Mouse (Mus musculus): ENCODE data around the gene Ttbk1. TPM values are rescaled to one million over a fixed set of nuclear protein-coding genes. Genes with fewer than 3 reads are reported as not detected.
"Not testable (repeated sequence)": the region's sequence is repeated elsewhere in the genome, so short reads cannot be mapped to it uniquely, and the experiment has no call there.

The Ttbk1 gene
- total RNA-seq (2021) = under 1 TPM; 0.40 to 0.48 TPM

DNA sequence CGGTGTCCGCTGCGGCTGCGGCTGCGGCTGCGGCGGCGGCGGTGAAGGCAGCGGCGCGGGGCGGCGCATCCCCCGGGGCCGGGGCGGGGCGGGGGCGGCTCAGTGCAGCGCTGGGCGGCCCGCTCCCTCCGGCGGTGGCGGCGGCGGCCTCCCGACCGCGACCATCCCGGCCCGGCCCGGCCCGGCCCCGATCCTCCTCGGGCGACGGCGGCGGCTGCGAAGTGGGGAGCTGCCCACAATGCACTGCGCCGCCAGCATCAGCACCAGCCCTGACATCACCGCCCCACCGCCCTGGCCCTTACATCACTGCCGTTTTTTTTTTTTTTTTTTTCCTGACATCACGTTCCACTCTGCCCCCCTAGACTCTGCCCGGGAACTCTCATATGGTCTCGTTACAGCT lies at the start of gene Ttbk1:
Gene Ttbk1 (minus strand): TSS at position 245 of the 400 bp plus-strand sequence.
- intact Hi-C loops (cut with DNase I) = no loop called here
- DNase-seq = no peak

DNA sequence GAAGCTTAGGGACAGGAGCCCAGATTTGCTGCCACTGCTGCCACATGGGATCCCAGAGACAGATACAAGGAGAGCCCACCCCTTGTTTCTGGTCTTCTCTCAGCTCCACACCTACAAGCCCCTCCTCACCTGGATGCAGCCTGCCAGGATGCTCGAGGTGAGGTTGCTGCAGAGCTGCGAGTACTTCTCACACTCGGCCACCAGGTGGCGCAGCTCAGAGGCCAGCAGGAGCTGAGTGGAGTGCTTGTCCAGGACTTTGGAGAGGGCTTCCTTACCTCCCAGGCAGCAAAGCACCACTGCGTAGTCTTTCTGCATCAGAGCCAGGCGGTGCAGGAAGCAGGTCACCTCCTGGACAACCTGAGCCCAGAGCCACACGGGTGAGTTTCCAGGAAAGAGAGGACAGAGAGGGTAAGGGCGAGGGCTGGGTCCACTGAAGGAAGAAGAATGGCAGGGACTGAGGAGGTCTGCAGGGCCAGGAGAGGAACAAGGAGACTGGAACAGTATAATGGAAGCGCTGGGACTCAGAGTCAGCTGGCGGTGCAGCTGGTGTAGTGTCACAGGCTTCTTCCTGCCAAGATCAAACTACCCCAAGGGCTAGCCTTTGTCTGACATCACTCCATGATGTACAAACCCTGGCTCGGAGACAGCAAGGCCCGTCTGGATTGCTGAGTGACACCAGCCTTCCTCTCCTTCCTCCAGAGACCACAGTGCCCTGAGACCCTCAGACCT lies 38.3 kb upstream of the Ttbk1 start:
- peak; percentile 82 to 88 for DNase-seq
- intact Hi-C loops (cut with DNase I) = loop anchor here (1.0 to 5.0 kb wide), 3 partner anchors 64 to 192 kb away; no protein-coding TSS in a partner anchor

DNA sequence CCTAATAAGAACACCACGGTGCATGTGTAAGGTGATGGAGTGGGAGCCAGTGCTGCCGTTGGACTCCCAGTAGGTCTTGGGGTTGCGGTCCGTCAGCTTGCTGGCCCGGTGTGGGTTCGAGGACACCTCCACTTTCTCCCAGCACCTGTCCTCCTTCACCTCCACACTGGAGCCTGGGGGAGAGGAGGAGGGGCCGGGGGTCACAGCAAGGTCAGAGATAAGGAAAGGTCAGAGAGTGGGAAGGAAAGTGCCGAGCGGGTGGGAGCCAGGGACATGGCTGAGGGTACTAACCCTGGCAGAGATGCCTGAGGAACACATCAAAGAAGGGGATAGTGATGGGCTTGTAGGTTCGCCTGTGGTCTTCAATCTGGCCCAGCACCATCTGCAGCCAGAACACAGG lies 37.6 kb upstream of the Ttbk1 start:
- intact Hi-C loops (cut with DNase I) = loop anchor here (1.0 to 5.0 kb wide), 3 partner anchors 64 to 192 kb away; no protein-coding TSS in a partner anchor
- no peak for DNase-seq

DNA sequence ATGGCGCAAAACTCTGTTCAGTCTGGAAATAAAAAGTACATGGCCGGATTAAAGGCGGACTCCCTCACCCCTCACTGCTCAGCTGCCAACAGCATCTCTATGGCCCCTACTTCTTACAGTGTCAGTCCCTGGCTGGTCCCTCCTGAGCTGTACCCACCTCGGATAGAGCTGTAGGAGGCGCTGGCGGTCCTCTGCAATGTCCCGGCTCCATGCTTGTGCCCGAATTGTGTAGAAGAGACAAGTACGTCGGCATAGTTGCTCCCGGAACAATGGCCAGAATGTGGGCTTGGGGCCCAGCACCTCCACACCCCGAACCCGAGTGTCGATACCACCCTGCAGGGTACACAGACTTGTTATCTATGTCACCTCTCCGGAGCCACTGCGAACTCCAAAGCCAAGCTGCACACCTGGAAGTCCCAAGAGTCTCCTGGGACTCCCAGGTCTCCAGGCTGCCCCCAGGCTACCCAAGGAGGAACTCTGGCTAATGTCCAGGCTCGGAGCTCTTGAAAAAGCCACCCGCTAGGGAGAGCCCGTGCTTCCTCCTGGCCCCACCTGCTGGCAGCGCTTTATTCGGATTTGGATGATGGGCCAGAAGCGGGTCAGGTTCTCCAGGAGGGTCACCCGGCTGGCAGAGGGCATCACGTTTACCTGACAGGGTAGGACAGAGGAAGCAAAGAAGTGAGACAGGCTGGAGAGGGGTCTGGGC lies 34.6 kb upstream of the Ttbk1 start:
- intact Hi-C loops (cut with DNase I) = loop anchor here (5.0 kb wide), 1 partner anchor 205 kb away; the partner anchor contains the start of gene Gnmt

DNA sequence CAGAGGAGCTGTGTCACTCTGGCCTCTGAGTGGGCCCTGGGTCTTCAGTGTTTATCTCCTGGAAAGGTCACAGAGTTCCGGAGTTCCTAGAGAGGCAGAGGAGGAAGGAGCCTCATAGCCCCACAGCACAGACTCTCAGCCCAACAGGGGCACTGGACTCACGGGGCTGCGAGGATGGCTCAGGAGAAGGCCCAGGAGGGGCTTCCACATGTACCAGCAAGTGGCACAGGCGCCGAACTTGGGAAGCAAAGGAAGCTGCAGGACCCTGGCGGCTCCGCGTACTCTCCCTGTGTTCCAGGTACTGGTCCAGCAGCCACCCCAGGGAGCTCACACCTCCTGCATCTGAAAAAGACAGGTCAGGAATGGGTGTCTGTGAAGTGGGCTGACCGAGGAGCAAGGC lies 33.7 kb upstream of the Ttbk1 start:
- DNase-seq = no peak
- intact Hi-C loops (cut with DNase I) = loop anchor here (5.0 kb wide), 1 partner anchor 206 kb away; the partner anchor contains the start of gene Gnmt

More for the DNA sequence above, 34.6 kb upstream of the Ttbk1 start:
- DNase-seq = no peak

DNA sequence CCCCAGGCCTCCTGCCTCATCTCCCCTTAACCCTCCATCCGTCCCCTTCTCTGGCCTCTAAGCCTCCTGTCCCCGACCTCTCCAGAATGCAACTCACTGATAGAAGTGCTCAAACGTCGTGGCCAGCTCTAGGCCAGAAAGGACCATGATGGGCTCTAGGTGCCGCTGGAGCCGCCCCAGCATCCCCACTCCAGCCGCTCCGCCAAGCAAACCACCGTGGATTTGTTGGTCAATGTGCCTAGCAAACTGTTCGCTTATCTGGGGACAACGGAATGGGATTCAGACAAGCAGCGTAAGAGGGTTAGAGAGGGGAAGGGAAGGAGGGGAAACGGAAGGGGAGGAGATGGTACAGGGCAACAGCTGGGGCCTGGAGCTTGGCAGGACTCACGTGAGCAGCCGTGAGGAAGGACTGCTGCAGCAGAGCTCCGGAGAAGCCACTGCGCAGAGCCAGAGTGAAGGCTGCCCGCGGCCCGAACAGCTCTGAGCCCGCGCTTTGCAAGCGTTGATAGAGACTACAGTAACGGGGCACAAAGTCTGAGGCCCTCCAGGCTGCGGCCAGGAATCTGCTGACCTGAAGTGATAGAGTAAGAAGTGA lies 33.0 kb upstream of the Ttbk1 start:
- no peak for DNase-seq
- intact Hi-C loops (cut with DNase I) = loop anchor here (5.0 kb wide), 1 partner anchor 207 kb away; the partner anchor contains the start of gene Gnmt

DNA sequence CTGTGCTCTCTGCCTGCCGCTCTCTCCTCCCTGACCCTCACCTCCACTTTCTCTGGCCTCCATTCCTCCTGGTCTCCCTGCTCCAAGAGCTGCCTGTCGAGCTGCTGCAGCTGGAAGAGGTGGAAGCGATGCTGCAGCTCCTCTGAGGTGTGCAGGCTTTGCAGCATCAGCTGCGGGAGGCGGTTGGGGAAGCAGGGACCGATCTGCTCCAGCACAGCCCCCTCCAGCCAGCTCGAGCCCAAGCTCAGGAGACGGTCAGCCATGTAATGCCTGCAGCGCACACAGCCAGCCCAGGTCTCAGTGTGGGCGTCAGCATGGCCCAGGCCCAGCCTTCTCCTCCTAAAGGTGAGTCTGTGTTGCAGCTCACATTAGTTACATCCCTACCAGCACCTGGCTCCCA lies 32.5 kb upstream of the Ttbk1 start:
- intact Hi-C loops (cut with DNase I) = loop anchor here (5.0 kb wide), 1 partner anchor 207 kb away; the partner anchor contains the start of gene Gnmt
- DNase-seq = no peak

DNA sequence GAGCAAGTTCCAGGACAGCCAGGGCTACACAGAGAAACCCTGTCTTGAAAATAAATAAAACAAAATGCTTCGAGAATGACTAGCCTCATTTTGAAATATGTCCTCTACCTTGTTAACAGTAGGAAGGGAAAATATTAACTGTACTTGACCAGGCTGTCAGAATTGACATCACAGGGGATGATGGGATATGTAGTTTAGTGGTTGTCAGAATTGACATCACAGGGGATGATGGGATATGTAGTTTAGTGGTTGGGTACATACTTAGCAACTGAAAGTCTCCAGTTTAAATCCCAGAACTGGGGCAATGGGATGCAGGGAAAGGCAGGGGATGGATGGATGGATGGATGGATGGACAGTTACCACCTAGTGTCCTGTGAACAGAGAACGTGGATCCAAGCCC lies 25.9 kb upstream of the Ttbk1 start:
- DNase-seq = no peak
- intact Hi-C loops (cut with DNase I) = no loop called here

DNA sequence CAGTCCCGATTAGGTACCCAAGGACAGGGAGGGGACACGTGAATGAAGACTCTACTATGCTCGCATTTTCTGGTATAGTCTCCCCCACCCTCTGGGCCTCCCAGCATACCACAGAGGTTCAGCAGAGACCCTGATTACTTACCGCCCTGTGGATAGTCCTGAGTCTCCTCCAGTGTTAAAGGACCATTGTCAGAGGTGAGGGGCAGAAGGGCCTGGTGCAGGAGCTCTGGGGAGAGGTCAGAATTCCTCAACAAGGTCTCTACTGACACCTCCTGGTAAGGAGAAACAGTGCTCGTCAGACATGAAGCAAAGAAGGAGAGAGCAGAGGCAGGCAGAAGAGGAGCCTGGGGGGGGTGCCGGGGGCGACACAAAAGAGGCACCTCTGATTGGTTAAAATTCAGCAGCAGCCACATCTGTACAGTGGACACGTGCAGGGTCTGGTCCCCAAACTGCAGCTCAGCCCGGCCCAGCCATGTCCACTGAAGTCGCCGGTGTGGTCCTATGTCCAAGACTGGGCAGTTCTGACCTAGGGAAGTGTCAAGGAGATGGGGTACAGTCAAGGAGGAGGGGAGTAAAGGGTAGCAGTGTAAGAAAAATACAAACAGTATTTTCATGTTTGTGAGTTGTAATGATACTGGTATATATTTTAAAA lies 23.7 kb upstream of the Ttbk1 start:
- intact Hi-C loops (cut with DNase I) = loop anchor here (1.0 kb wide), 1 partner anchor 75 kb away; no protein-coding TSS in a partner anchor
- peak; percentile 38 to 59 for DNase-seq

DNA sequence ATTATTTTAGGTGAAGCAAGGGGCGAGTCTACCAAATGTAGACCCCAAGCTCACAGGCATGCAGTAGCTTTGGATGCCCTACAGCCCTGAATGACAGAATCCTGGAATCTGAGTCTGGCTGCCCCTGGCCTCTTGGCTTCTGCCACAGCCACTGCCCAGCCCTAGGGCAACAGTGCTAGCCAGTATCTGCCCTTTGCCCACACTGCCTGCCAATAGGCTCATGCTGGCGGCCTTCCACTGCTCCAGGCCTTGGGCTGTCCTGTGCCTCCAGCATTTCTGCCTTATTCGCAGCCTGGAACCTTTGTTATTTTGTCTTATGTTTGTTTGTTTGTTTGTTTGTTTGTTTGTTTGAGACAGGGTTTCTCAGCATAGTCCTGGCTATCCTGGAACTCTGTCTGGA lies 18.1 kb upstream of the Ttbk1 start:
- intact Hi-C loops (cut with DNase I) = no loop called here
- DNase-seq = no peak

DNA sequence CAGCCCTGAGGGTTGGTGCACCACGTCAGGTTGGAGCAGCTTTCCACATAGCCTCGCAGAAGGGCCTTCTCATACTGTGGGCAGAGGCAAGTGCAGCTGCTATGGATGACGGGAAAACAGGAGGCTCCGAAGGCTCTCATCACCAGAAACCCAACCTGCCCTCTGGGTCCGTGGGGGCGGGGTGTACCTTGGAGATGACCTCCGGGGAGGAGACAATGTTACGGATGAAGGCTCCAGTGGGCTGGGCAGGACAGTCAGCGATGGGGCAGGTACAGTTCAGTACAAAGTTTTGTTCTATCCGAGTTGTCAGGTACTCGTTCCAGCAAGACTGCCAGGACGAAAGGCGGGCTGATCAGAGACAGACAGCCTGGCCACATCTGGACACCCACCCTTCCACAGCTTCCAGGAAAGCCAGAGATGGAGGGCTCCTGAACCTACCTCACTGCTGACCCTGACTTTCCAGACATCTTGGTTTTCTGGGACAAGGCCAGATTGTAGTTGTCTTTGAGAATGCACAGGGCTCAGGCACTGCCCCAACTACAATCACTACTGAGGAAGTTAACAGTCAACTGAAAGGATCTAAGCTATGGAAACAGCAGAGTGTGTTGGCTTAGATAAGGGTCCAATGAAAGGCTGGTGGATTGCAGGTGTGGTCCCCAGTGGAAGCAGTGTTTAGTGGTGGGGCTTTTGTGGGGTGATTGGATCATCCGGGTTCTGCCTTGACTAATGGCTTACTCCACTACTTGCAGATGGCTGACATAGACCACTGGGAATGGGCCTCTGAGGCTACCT lies 16.6 kb upstream of the Ttbk1 start:
- intact Hi-C loops (cut with DNase I) = no loop called here
- no peak for DNase-seq

DNA sequence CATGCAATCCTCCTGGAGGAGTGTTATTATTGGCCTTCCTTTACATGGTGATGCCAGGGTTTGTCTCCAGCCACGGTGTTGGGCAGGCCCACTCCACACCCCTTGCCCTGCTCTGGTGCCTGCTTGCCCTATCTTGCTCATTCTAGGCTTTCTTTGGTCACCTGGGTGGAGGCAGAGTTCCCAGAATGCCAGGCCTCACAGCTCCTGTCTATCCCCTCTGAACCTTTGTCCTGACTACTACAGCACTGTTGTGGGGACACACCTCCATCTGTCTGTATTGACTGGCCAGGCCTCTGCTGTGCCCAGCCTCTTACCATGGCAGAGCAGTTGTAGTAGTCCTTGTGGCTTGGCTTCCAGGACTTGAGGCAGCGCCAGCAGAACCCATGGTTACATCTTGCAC lies 15.3 kb upstream of the Ttbk1 start:
- no peak for DNase-seq

DNA sequence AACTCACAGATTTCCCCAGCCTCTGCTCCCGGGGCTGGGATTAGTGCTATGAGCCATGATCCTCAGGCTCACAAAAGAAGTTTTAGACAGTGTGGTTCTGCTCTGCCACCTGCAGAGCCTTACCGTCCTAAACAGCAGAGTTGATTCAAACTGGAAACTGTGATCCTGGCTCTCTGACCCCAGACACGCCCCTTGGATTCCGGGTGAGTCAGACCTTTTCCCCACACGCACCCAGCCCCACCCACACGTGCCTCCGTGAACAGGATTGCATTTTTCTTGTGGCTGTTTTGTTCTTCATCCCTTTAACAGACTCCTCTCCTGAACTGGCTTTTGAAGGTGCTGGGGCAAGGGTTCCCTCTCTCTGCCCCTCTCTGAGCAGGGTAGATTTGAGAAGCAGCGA lies 10.5 kb upstream of the Ttbk1 start:
- no peak for DNase-seq
- intact Hi-C loops (cut with DNase I) = no loop called here

More for the DNA sequence above, 15.3 kb upstream of the Ttbk1 start:
- intact Hi-C loops (cut with DNase I) = no loop called here

DNA sequence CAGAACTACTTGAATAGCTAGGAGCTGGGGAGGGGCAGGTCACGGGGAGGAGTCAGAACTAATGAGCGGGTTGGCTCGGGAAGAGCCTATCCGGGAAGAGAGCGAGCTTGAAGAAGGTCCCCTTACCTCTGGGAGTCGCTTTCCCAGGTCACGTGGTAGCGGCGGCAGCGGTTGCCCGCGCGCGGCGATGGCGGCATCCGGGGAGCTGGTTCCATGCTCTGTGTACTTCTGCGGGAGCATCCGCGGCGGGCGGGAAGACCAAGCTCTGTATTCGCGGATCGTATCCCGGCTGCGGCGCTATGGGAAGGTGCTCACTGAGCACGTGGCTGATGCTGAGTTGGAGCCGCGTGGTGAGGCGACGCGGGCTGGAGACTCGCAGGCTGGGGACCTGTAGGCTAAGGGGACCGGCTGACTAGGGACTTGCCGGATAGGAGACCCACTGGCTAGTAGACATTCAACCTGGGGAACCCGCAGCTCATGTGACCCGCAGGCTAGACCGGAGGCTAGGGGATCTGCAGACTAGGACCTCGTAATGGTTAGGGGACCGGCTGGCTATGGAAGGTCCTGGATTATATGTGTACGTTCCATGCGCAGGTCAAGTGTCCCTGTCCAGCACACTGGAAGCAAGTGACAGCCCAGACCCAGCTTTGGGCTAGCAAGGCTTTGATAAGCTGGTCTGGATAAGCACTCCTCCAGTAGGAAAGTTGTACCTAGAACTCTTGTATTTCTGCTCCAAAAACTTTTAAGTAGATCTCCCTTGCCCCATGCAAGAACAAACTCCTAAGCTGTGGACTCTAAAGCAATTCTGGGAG lies 9.4 kb upstream of the Ttbk1 start, which contains the start of gene Dnph1:
Gene Dnph1 (plus strand): TSS at position 89 of the 812 bp plus-strand sequence.
- intact Hi-C loops (cut with DNase I) = no loop called here
- DNase-seq = peak; percentile 72 to 73

DNA sequence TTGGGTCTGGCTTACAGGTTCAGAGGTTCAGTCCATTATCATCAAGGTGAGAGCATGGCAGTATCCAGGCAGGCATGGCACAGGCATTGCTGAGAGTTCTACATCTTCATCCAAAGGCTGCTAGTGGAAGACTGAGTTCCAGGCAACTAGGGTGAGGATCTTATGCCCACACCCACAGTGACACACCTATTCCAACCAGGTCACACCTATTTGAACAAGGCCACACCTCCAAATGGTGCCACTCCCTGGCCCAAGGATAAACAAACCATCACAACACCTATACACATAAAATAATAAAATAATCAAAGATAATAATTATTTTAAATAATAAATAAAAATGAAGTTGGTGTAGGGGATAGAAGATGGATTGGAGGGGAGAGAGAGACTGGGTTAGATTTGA lies 8.6 kb upstream of the Ttbk1 start:
- DNase-seq; intact Hi-C loops (cut with DNase I): not testable (repeated sequence)

DNA sequence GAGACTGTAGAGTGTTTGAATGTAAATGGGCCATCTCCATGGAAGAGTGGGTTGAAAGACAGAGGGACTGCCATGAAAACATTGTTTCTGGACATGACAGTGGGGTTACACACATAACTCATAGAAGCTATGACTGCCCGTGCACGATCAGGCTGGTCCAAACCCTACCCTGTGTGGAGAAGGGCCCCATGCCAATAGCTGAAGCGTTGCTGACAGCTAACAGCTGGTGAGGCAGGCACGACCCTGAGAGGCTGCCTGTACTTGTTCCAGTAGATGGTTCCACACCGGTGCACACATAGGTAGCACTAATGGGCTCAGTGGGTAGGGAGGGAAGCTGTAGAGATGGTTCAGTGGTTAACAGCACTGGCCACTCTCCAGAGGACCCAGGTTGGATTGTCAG lies 8.0 kb upstream of the Ttbk1 start:
- intact Hi-C loops (cut with DNase I) = no loop called here
- DNase-seq = no peak

DNA sequence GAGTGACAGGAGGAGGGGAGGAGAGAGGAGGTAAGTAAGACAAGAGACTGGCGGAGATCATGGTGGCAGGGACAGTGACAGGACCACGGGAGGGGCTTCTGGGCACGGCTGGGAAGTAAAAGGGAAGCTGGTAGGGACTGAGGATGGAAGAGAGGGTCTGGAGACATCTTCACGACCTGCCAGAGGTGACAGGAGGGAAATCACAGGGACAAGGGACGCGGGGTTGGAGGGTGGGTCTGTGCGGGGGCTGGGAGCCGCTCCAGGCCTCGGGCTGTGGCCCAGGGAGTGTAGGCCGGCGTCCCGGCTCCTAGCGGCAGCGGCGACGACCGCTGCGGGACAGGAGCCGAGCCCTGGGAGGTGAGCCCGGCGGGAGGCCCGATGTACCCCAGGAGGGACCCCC lies 480 bp downstream of the Ttbk1 start:
- no peak for DNase-seq
- intact Hi-C loops (cut with DNase I) = no loop called here

DNA sequence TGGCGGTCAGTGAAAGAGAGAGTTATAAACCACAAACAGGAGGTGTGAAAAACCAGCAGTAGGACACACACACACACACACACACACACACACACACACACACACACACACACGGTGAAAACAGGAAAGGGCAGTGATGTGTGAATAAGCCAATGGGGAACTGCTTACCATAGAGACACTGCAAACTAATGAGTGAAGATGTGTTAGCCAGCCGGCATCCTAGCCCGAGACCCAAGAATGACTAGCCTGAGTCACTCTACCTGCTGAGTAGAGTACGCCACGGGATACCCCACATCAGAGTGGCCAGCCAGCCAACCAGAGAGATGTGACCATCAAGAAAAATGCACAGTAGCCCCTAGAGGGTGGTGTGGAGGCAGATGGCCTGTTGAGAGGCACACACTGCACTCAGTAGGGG lies 3.0 kb downstream of the Ttbk1 start:
- no peak for DNase-seq
- intact Hi-C loops (cut with DNase I) = no loop called here

DNA sequence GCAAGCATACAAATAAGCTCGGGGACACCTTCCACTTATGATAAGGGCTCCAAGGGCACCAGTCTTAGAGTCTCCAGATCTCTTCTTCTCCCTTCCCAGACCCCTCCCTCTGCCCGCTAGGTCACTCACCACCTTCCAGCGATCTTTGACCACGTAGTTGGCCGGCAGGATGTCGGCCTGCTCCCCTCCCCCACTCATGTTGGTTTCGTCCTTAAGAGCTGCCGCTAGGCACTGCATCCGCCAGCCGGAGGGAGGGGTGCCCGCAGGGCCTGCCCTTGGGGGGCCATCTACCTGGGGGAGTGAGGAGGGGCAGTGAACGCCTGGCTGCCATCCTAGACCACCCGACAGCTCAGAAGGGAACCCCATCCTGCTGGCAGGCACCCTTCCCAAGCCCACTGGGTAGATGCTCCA lies 3.4 kb downstream of the Ttbk1 start:
- intact Hi-C loops (cut with DNase I) = no loop called here
- peak in 1 of 2 experiments; percentile 27 for DNase-seq
